Mouse (Mus musculus) hindbrain, embryonic 11.5 days (tissue): ENCODE results near the gene Krtap16-1. TPM values are rescaled to one million over a fixed set of nuclear protein-coding genes. Genes with fewer than 3 reads are reported as not detected.

Experiments used
- polyA plus RNA-seq: library from polyadenylated mRNA; unstranded; fragments of >200 nt; fragmentation: Nextera tagmentation; extraction: Ambion mirVana; gene quantifications from 2 replicates; pipeline ENCODE4 v1.2.1, GENCODE M21; 2014

Gene Krtap16-1
- polyA plus RNA-seq, 1 experiment from 2014 or later: not detected

Other genes with a start within 250 kb of the Krtap16-1 start
- not detected in 2 replicates for gene Gm11595, start 213.7 kb downstream of the Krtap16-1 start, polyA plus RNA-seq
- gene Krtap4-8, start 205.9 kb downstream of the Krtap16-1 start, polyA plus RNA-seq: not detected in 2 replicates
- not detected in 2 replicates for gene Krtap4-9, start 201.4 kb downstream of the Krtap16-1 start, polyA plus RNA-seq
- not detected in 2 replicates for gene Gm11596, start 193.1 kb downstream of the Krtap16-1 start, polyA plus RNA-seq
- gene Gm11569, start 187.7 kb downstream of the Krtap16-1 start, polyA plus RNA-seq: not detected in 2 replicates
- gene Gm11554, start 182.2 kb downstream of the Krtap16-1 start, polyA plus RNA-seq: not detected in 2 replicates
- gene Krtap4-13, start 176.7 kb downstream of the Krtap16-1 start, polyA plus RNA-seq: not detected in 2 replicates
- gene Gm11564, start 170.9 kb downstream of the Krtap16-1 start, polyA plus RNA-seq: not detected in 2 replicates
- not detected in 2 replicates for gene 2300003K06Rik, start 148.5 kb downstream of the Krtap16-1 start, polyA plus RNA-seq
- gene Krtap4-16, start 135.0 kb downstream of the Krtap16-1 start, polyA plus RNA-seq: not detected in 2 replicates
- not detected in 2 replicates for gene Gm11568, start 128.7 kb downstream of the Krtap16-1 start, polyA plus RNA-seq
- gene Gm11559, start 122.1 kb downstream of the Krtap16-1 start, polyA plus RNA-seq: not detected in 2 replicates
- gene Krtap9-1, start 113.2 kb downstream of the Krtap16-1 start, polyA plus RNA-seq: not detected in 2 replicates
- not detected in 2 replicates for gene Gm11567, start 107.4 kb downstream of the Krtap16-1 start, polyA plus RNA-seq
- gene Krtap31-1, start 78.7 kb downstream of the Krtap16-1 start, polyA plus RNA-seq: not detected in 2 replicates
- not detected in 2 replicates for gene Gm11565, start 71.8 kb downstream of the Krtap16-1 start, polyA plus RNA-seq
- gene Krtap31-2, start 50.3 kb downstream of the Krtap16-1 start, polyA plus RNA-seq: not detected in 2 replicates
- gene Krtap9-5, start 38.1 kb downstream of the Krtap16-1 start, polyA plus RNA-seq: not detected in 2 replicates
- gene Krtap29-1, start 7.5 kb downstream of the Krtap16-1 start, polyA plus RNA-seq: not detected in 2 replicates
- gene Krtap17-1, start 7.4 kb upstream of the Krtap16-1 start, polyA plus RNA-seq: 0.23 TPM in 1 of 2 replicates, not detected in the other
- gene Krt33a, start 29.6 kb upstream of the Krtap16-1 start, polyA plus RNA-seq: not detected in 2 replicates
- gene Krt33b, start 43.3 kb upstream of the Krtap16-1 start, polyA plus RNA-seq: not detected in 2 replicates
- not detected in 2 replicates for gene Krt34, start 55.0 kb upstream of the Krtap16-1 start, polyA plus RNA-seq
- not detected in 2 replicates for gene Krt31, start 64.0 kb upstream of the Krtap16-1 start, polyA plus RNA-seq
- gene Krt32, start 101.6 kb upstream of the Krtap16-1 start, polyA plus RNA-seq: not detected in 2 replicates
- not detected in 2 replicates for gene Krt35, start 109.6 kb upstream of the Krtap16-1 start, polyA plus RNA-seq
- gene Krt36, start 119.0 kb upstream of the Krtap16-1 start, polyA plus RNA-seq: not detected in 2 replicates
- not detected in 2 replicates for gene Krt13, start 135.0 kb upstream of the Krtap16-1 start, polyA plus RNA-seq
- gene Krt15, start 149.3 kb upstream of the Krtap16-1 start, polyA plus RNA-seq: 1.3 and 2.4 TPM in 2 replicates
- gene Krt19, start 162.1 kb upstream of the Krtap16-1 start, polyA plus RNA-seq: 4.8 and 5.1 TPM in 2 replicates
- not detected in 2 replicates for gene Krt9, start 206.6 kb upstream of the Krtap16-1 start, polyA plus RNA-seq
- gene Krt14, start 221.0 kb upstream of the Krtap16-1 start, polyA plus RNA-seq: 2.4 and 3.9 TPM in 2 replicates